Mouse (Mus musculus) embryonic facial prominence, embryonic 11.5 days (tissue): ENCODE data around the gene Gm49383. TPM values are rescaled to one million over a fixed set of nuclear protein-coding genes. Genes with fewer than 3 reads are reported as not detected.

ENCODE experiments used
- ATAC-seq: fragments of 200-750 bp; cut with Nextera tagmentation; replicated peaks from 2 replicates; pipeline ENCODE4 v1.8.0; 2017; ENCODE audit warnings: low read depth; ENCODE audit not compliant: insufficient number of reproducible peaks, low FRiP score, low TSS enrichment
- DNase-seq: peaks from one replicate; pipeline ENCODE4 v3.0.0-alpha.2; 2015; ENCODE audit warnings: low spot score
- H3K27ac ChIP-seq: fragments of 300-500 bp; sonication (generic); replicated peaks from 2 replicates; pipeline ENCODE4 v1.5.1; 2014; ENCODE audit warnings: mild to moderate bottlenecking, low read depth, low read length, control low read depth
- H3K27me3 ChIP-seq: fragments of 300-500 bp; sonication (generic); 2 replicates; pipeline ENCODE4 v1.6.1; 2014; ENCODE audit warnings: mild to moderate bottlenecking, low read length, moderate library complexity, mixed read lengths; ENCODE audit not compliant: control insufficient read depth, insufficient read depth
- H3K36me3 ChIP-seq: fragments of 300-500 bp; sonication (generic); replicated peaks from 2 replicates; pipeline ENCODE4 v1.6.1; 2014; ENCODE audit warnings: low read depth, mild to moderate bottlenecking, low read length, moderate library complexity, mixed read lengths; ENCODE audit not compliant: control insufficient read depth, insufficient read depth
- H3K4me1 ChIP-seq: fragments of 300-500 bp; sonication (generic); 2 replicates; pipeline ENCODE4 v1.6.1; 2014; ENCODE audit warnings: low read length, mixed read lengths; ENCODE audit not compliant: control insufficient read depth, insufficient read depth
- H3K4me2 ChIP-seq: fragments of 300-500 bp; sonication (generic); 2 replicates; pipeline ENCODE4 v1.6.1; 2014; ENCODE audit warnings: low read depth, mild to moderate bottlenecking, control low read depth, low read length, moderate library complexity
- H3K4me3 ChIP-seq: fragments of 300-500 bp; sonication (generic); 2 replicates; pipeline ENCODE4 v1.5.1; 2014; ENCODE audit warnings: low read depth, low read length, control low read depth
- H3K9ac ChIP-seq: fragments of 300-500 bp; sonication (generic); replicated peaks from 2 replicates; pipeline ENCODE4 v1.6.1; 2014; ENCODE audit warnings: mild to moderate bottlenecking, control low read depth, low read length
- H3K9me3 ChIP-seq: fragments of 300-500 bp; sonication (generic); replicated peaks from 2 replicates; pipeline ENCODE4 v1.6.1; 2016; ENCODE audit warnings: mild to moderate bottlenecking, low read length, inconsistent platforms, mixed read lengths; ENCODE audit not compliant: control insufficient read depth
- whole genome bisulfite sequencing: fragments of 180-500 bp; shearing (Covaris S2); extraction: QIAGEN DNeasy Blood & Tissue Kit; methylation state at CpG from one replicate; pipeline ENCODE4 v1.1.7; 2014; 5-methylcytosine and 5-hydroxymethylcytosine counted together
- microRNA-seq: library from miRNA; unstranded; fragments of <30 nt; microRNA quantifications from one replicate; pipeline ENCODE4, GENCODE M21; 2016; ENCODE audit warnings: borderline number of aligned reads
- polyA plus RNA-seq: library from polyadenylated mRNA; unstranded; fragments of >200 nt; fragmentation: Nextera tagmentation; extraction: Ambion mirVana; gene quantifications from 2 replicates; pipeline ENCODE4 v1.2.1, GENCODE M21; 2014

Gm49383 gene
- polyA plus RNA-seq, 1 experiment from 2014 or later: 43.7 TPM

- no peak; the same call in 1 of the 2 replicates for ATAC-seq
- Histone ChIP-seq H3K9ac (no peak overlapping the region), H3K27me3 (no peaks in the 10 kb centered on the region), H3K9me3 (no peaks in the 10 kb centered on the region), H3K36me3 (no peaks in the 10 kb centered on the region), H3K4me2 (no peak overlapping the region), H3K4me1 (no peaks in the 10 kb centered on the region), H3K4me3 (no peak overlapping the region), H3K27ac (no peak overlapping the region)
- WGBS: 87% methylated on average over 7 of the region's 7 CpGs
- DNase-seq: no peak
These were observed 57.1 kb downstream of the Gm49383 start for GRCm38 (mm10) chr12:69139841-69140240.

GRCm38 (mm10) chr12:69139201-69139600 lies 57.7 kb downstream of the Gm49383 start:
- DNase-seq: no peak
- no peak for ATAC-seq
- 92% methylated on average over 3 of the region's 3 CpGs for WGBS
- H3K9ac ChIP-seq: no peak overlapping the region
- no peaks in the 10 kb centered on the region for H3K27me3 ChIP-seq
- H3K4me2 ChIP-seq: no peak overlapping the region
- H3K4me1 ChIP-seq: no peaks in the 10 kb centered on the region
- no peak overlapping the region for H3K4me3 ChIP-seq
- no peaks in the 10 kb centered on the region for H3K36me3 ChIP-seq
- H3K9me3 ChIP-seq: no peaks in the 10 kb centered on the region
- no peak overlapping the region for H3K27ac ChIP-seq

Small RNAs within 50 kb of the gene (microRNA-seq; reads per million reads assigned to microRNA genes)
- gene Gm47287 (not detected), gene Gm47295 (2.4 reads per million)

Other genes with a start within 250 kb of the Gm49383 start
- 1,323 and 1,416 TPM in 2 replicates for gene Rps29, start 37.9 kb downstream of the Gm49383 start, polyA plus RNA-seq
- 26.4 and 33.6 TPM in 2 replicates for gene Lrr1, start 28.3 kb downstream of the Gm49383 start, polyA plus RNA-seq
- 503 and 536 TPM in 2 replicates for gene Rpl36al, start 13.0 kb downstream of the Gm49383 start, polyA plus RNA-seq
- gene Mgat2, start 12.9 kb downstream of the Gm49383 start, polyA plus RNA-seq: 37.7 and 39.5 TPM in 2 replicates
- 11.5 and 13.1 TPM in 2 replicates for gene Dnaaf2, start 1.3 kb upstream of the Gm49383 start, polyA plus RNA-seq
- 42.7 and 46.3 TPM in 2 replicates for gene Gm49384, start 7.2 kb upstream of the Gm49383 start, polyA plus RNA-seq
- gene Pole2, start 31.1 kb upstream of the Gm49383 start, polyA plus RNA-seq: 30.6 and 36.5 TPM in 2 replicates
- 3.4 and 4.6 TPM in 2 replicates for gene Klhdc1, start 44.1 kb upstream of the Gm49383 start, polyA plus RNA-seq
- gene Klhdc2, start 99.6 kb upstream of the Gm49383 start, polyA plus RNA-seq: 235 and 241 TPM in 2 replicates
- gene Nemf, start 160.1 kb upstream of the Gm49383 start, polyA plus RNA-seq: 77.4 and 89.8 TPM in 2 replicates
- 53.7 and 56.4 TPM in 2 replicates for gene Arf6, start 175.0 kb upstream of the Gm49383 start, polyA plus RNA-seq
- gene Gm9887, start 175.4 kb upstream of the Gm49383 start, polyA plus RNA-seq: 1.0 and 1.9 TPM in 2 replicates